Mouse (Mus musculus): ENCODE measurements at regions not wholly inside any gene's neighbourhood (a gene's known extent, or its start where the extent isn't known, plus 50 kb on each side); places are given as distances from the start of the nearest gene placed in this dataset.

GRCm38 (mm10) chr15:36669748-36670147, 337.8 kb downstream of the Zfp706 start:
- DNase-seq (ENCODE audit: low spot score), result no peak

- no peak for DNase-seq (ENCODE audit: low spot score)
Measured at GRCm38 (mm10) chr15:36666566-36666965, 341.0 kb downstream of the Zfp706 start.

DNA sequence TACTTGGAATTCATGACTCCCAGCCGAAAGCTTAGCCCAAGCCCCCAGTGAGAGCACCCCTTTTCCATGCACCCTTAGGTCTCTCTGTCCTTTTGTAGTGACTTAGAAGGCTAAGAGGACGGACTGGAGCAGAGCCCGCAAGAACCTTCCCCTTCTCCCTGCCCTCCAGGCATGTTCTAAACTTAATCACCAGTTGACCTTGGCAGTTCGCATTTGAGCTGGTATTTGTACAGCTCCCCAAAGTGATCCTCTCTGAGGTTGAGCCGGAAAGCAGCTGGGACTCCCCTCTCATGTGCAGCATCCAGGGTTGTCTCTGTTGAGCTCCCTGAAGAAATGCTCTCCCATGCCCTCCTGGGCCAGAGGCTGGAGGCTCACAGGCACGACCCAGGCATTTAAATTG, 343.2 kb downstream of the Zfp706 start:
- no peak for DNase-seq (ENCODE audit: low spot score)

DNA sequence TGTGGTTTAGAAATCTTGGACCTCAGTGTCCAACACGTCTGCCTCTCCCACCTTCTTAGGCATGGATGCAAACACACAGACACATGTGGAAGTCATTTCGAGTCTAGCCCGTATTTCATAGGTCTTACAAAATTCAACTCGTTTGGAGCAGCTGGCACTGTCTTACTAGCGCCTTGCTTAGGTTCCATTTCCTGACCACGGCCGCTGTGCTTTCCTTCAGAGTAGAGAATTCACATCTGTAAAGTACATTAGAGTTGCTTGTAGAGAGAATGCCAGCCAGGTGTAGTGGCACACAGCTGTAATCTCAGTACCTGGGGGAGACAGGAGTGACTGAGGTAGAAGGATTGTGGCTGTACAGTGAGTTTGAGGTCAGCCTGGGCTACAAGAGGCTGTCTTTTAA, 346.6 kb downstream of the Zfp706 start:
- no peak for DNase-seq (ENCODE audit: low spot score)
